Mouse (Mus musculus): ENCODE results near the gene Olfr347. TPM values are rescaled to one million over a fixed set of nuclear protein-coding genes. Genes with fewer than 3 reads are reported as not detected.

Gene Olfr347
- not detected in 2 replicates for total RNA-seq (2017)

DNA sequence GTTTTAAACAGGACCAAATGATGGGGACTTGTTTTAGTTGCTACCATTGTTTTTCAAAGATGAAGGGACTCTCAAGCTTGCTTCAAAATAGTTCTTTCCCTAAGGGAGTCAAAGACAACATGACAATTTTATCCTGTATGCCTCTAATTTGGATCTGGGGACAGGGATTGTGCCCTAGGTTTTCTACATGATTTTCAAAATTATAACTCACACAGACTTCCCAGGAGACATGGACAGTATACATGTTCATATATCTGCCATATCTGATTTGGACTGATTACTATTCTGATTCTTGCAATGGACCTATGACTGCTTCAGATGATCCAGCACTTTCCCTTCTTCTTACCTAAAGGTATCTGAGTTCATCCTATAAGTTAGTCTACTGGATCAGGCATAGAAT is at the start of gene Olfr347:
TSS of gene Olfr347 (plus strand) at position 301 of the 400 bp plus-strand sequence.
- no peak for ATAC-seq (replicated peaks in 1 of 2; ENCODE audit: insufficient read depth in 1 of 2, low FRiP score in 2 of 2, low TSS enrichment in 1 of 2, low read depth in 1 of 2, poor library complexity in 2 of 2, severe bottlenecking in 2 of 2)

DNA sequence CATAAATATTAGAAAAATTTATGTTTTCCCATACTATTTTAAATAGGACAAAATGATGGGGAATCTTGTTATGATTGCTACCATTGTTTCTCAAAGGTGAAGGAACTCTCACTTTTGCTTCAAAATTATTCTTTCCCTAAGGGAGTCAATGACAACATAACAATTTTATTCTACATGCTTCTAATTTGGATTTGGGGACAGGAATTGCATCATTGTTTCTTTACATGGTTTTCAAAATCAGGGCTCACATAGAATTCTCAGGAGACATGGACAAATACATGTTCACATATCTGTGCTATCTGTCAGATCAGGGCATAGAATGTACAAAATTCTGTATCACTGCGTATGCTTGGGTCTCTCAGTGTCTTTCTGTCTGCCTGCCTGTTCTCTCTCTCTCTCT is 46.2 kb upstream of the Olfr347 start, which contains the start of gene Olfr346:
TSS of gene Olfr346 (plus strand) at position 301 of the 400 bp plus-strand sequence.
- ATAC-seq (replicated peaks in 1 of 2; ENCODE audit: insufficient read depth in 1 of 2, low FRiP score in 2 of 2, low TSS enrichment in 1 of 2, low read depth in 1 of 2, poor library complexity in 2 of 2, severe bottlenecking in 2 of 2) = no peak

DNA sequence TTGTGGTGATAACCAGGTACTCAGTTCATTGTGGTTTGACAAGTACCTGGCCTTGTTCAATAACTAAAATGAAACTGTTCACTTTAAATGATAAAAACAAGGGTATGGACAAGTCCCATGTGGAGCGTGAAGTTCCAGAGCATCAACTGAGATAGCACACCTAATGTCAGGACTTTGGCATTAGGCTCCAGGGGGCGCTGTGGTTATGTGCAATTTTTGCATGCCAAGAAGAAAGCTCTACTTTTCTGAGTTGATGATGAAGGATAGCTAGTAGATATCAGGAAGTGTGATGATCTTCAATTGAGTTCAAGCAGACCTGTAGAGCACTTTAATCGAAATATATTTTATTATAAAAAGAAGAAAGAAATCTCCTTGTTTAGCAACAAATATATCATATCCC is 4.5 kb downstream of the Olfr347 start:
- ATAC-seq (replicated peaks in 1 of 2; ENCODE audit: insufficient read depth in 1 of 2, low FRiP score in 2 of 2, low TSS enrichment in 1 of 2, low read depth in 1 of 2, poor library complexity in 2 of 2, severe bottlenecking in 2 of 2) = no peak

DNA sequence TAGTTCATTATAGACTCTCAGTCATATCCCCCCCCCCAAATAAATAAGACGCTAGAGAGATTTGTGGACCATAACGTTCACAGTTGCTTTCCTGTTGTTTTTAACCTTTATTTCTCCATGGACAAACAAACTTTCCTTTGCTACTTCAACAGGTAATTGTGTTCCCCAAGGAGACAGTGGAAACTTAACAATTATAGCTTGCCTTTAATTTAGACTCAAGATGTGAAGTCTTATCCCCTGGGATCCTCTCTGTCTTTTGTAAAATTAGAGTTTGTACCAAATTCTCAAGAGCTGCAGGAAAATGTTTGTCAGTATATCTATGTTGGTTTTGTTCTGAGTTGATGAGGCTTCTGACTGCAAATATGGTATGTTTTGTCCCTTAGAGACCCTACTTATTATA is 52.3 kb downstream of the Olfr347 start, which contains the start of gene Olfr348:
TSS of gene Olfr348 (plus strand) at position 301 of the 400 bp plus-strand sequence.
- no peak for ATAC-seq (replicated peaks in 1 of 2; ENCODE audit: insufficient read depth in 1 of 2, low FRiP score in 2 of 2, low TSS enrichment in 1 of 2, low read depth in 1 of 2, poor library complexity in 2 of 2, severe bottlenecking in 2 of 2)

Other genes with a start within 250 kb of the Olfr347 start
- not detected in 2 replicates for gene Olfr341, start 249.4 kb upstream of the Olfr347 start, total RNA-seq (2017)
- gene Olfr342, start 206.9 kb upstream of the Olfr347 start, total RNA-seq (2017) = not detected in 2 replicates
- gene Olfr344, start 165.2 kb upstream of the Olfr347 start, total RNA-seq (2017) = not detected in 2 replicates
- gene Olfr345, start 91.9 kb upstream of the Olfr347 start, total RNA-seq (2017) = not detected in 2 replicates
- gene Olfr346, start 46.1 kb upstream of the Olfr347 start, total RNA-seq (2017) = not detected in 2 replicates
- gene Olfr348, start 52.4 kb downstream of the Olfr347 start, total RNA-seq (2017) = not detected in 2 replicates
- gene Olfr50, start 58.6 kb downstream of the Olfr347 start, total RNA-seq (2017) = not detected in 2 replicates
- not detected in 2 replicates for gene Olfr3, start 85.1 kb downstream of the Olfr347 start, total RNA-seq (2017)
- gene Olfr350, start 114.4 kb downstream of the Olfr347 start, total RNA-seq (2017) = not detected in 2 replicates
- gene Olfr351, start 130.8 kb downstream of the Olfr347 start, total RNA-seq (2017) = not detected in 2 replicates
- not detected in 2 replicates for gene Olfr352, start 136.6 kb downstream of the Olfr347 start, total RNA-seq (2017)
- not detected in 2 replicates for gene Olfr353, start 161.0 kb downstream of the Olfr347 start, total RNA-seq (2017)
- gene Olfr354, start 173.8 kb downstream of the Olfr347 start, total RNA-seq (2017) = not detected in 2 replicates
- gene Olfr355, start 197.0 kb downstream of the Olfr347 start, total RNA-seq (2017) = not detected in 2 replicates
- not detected in 2 replicates for gene Olfr356, start 205.2 kb downstream of the Olfr347 start, total RNA-seq (2017)

All from hematopoietic stem cell, adult 5-6 weeks (primary cell).